Mouse (Mus musculus): ENCODE results near the gene Vmn1r21.

DNA sequence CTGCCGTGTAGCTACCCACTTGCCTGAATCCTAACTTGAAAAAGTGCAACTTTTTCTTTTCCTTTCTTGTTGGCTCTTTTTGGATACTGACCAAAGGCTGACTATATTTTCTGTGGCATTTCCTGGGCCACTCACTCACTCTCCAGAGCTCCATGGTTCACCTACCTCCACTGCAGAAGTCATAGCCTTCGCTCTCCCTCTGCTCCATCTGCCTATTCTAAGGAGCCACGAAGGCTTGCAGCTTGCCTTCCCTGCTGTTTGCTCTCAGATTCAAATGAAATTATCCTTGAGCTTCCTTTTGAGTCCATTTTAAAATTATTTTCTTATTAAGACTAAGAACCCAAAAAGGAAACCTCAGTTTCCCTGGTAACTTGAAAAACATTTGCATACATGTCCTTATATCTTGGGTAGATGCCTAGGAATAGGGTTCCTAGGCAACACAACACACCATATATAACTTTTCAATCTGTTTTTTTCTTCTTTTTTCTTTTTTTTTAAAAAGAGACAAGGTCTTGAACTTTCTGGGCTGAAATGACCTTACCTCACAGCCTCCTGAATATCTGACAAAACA lies 53.2 kb downstream of the Vmn1r21 start:
- no peak for TF ChIP-seq CTCF (conservative IDR thresholded peaks at IDR 0.05; ENCODE audit: low read length)
- TF ChIP-seq POU5F1 (IDR thresholded peaks at IDR 0.05; ENCODE audit: borderline replicate concordance, low read length), result no peak

Measured in E14TG2a.4 (cell line).